Mouse (Mus musculus) spleen, adult 2 months (tissue): ENCODE data around the gene Tspan31. TPM values are rescaled to one million over a fixed set of nuclear protein-coding genes. Genes with fewer than 3 reads are reported as not detected.
A peak's percentile ranks its signal among the peaks of the same experiment; 100 is the strongest.

Experiments used
- DNase-seq, 2 experiments: peaks; one replicate each; pipeline versions ENCODE4 v3.0.0 to v3.0.0-alpha.2; 2012 to 2021; ENCODE audit warnings: low spot score in 2 of 2, low read depth in 1 of 2
- H3K27ac ChIP-seq: fragments of 200-500 bp; 2 replicates; pipeline ENCODE4 v1.5.1; 2012; ENCODE audit warnings: low read length, inconsistent platforms; ENCODE audit not compliant: insufficient read depth
- H3K27me3 ChIP-seq: fragments of 200-500 bp; 2 replicates; pipeline ENCODE4 v1.6.1; 2012; ENCODE audit warnings: mild to moderate bottlenecking, moderate library complexity, low read length, inconsistent platforms; ENCODE audit not compliant: control insufficient read depth, insufficient read depth
- H3K36me3 ChIP-seq: fragments of 200-500 bp; 2 replicates; pipeline ENCODE4 v1.6.1; 2012; ENCODE audit warnings: mild to moderate bottlenecking, low read length, inconsistent platforms; ENCODE audit not compliant: control insufficient read depth, insufficient read depth
- H3K4me1 ChIP-seq: fragments of 200-500 bp; 2 replicates; pipeline ENCODE4 v1.6.1; 2011; ENCODE audit warnings: inconsistent platforms; ENCODE audit not compliant: control insufficient read depth, insufficient read depth, insufficient read length
- H3K4me3 ChIP-seq: fragments of 200-500 bp; 2 replicates; pipeline ENCODE4 v1.5.1; 2011; ENCODE audit warnings: mild to moderate bottlenecking, inconsistent platforms; ENCODE audit not compliant: insufficient read depth, insufficient read length; ENCODE audit errors: extremely low read depth
- CTCF ChIP-seq: fragments of 200-500 bp; IDR thresholded peaks from 2 replicates; pipeline ENCODE4 v1.5.1; 2011; ENCODE audit warnings: mild to moderate bottlenecking, inconsistent platforms; ENCODE audit not compliant: insufficient read depth, insufficient read length, insufficient replicate concordance; ENCODE audit errors: extremely low read depth
- POLR2A ChIP-seq: fragments of 200-500 bp; IDR thresholded peaks from 2 replicates; pipeline ENCODE4 v1.6.1; 2011; ENCODE audit warnings: low read depth, low read length, inconsistent platforms
- WGBS: fragments of 180-500 bp; shearing (Covaris S2); methylation state at CpG from one replicate; pipeline ENCODE4 v1.1.7; 2018; 5-methylcytosine and 5-hydroxymethylcytosine counted together
- polyA plus RNA-seq: library from polyadenylated mRNA; depleted of rRNA; stranded (reverse); fragments of >200 nt; gene quantifications from 2 replicates; pipeline ENCODE4 v1.2.3, GENCODE M21; 2012; rRNA removed

Tspan31 gene
- 29.9 and 32.4 TPM in 2 replicates for polyA plus RNA-seq

GRCm38 (mm10) chr10:127070190-127071121 is at the start of gene Tspan31:
Gene Tspan31, minus strand, starts transcription at chr10:127070264.
- Histone ChIP-seq H3K4me1 (peaks cover 4% of the 10 kb centered on the region; the same call in 1 of the 2 replicates), H3K27me3 (no peaks in the 10 kb centered on the region)
- WGBS: 1% methylated on average over 36 of the region's 36 CpGs

GRCm38 (mm10) chr10:127119229-127119628 is 49.2 kb upstream of the Tspan31 start:
- no peaks in the 10 kb centered on the region for H3K27me3 ChIP-seq
- H3K4me3 ChIP-seq: no peak overlapping the region
- no peak overlapping the region for H3K27ac ChIP-seq
- DNase-seq: no peak
- H3K36me3 ChIP-seq: peaks cover 17% of the 10 kb centered on the region
- peaks cover 3% of the 10 kb centered on the region; the same call in 1 of the 2 replicates for H3K4me1 ChIP-seq
- WGBS: 96% methylated on average over 10 of the region's 10 CpGs
- TF ChIP-seq POLR2A (no peak), CTCF (no peak)

More at GRCm38 (mm10) chr10:127070190-127071121, at the start of gene Tspan31:
- Histone ChIP-seq H3K4me3 (peak within 1 kb of the TSS; percentile 63), H3K27ac (no peak within 1 kb of the TSS; the same call in 1 of the 2 replicates), H3K36me3 (peaks cover 8% of the 10 kb centered on the region)
- TF ChIP-seq POLR2A: no peak
- TF ChIP-seq CTCF: no peak
- DNase-seq: peak; percentile 59 to 62

GRCm38 (mm10) chr10:127118470-127118869 is 48.4 kb upstream of the Tspan31 start:
- H3K4me1 ChIP-seq: peaks cover 3% of the 10 kb centered on the region; the same call in 1 of the 2 replicates

GRCm38 (mm10) chr10:127115068-127115467 is 45.0 kb upstream of the Tspan31 start:
- Histone ChIP-seq H3K36me3 (peaks cover 17% of the 10 kb centered on the region), H3K4me1 (no peaks in the 10 kb centered on the region), H3K27ac (no peak overlapping the region), H3K27me3 (no peaks in the 10 kb centered on the region), H3K4me3 (no peak overlapping the region)
- 60% methylated on average over 2 of the region's 2 CpGs for WGBS
- DNase-seq: no peak
- TF ChIP-seq POLR2A (no peak), CTCF (no peak)

More at GRCm38 (mm10) chr10:127118470-127118869, 48.4 kb upstream of the Tspan31 start:
- Histone ChIP-seq H3K36me3 (peaks cover 17% of the 10 kb centered on the region), H3K27ac (no peak overlapping the region), H3K4me3 (no peak overlapping the region), H3K27me3 (no peaks in the 10 kb centered on the region)
- TF ChIP-seq POLR2A (no peak), CTCF (no peak)
- no peak for DNase-seq
- WGBS: 93% methylated on average over 11 of the region's 11 CpGs

- 71% methylated on average over 11 of the region's 11 CpGs for WGBS
- no peak for DNase-seq
- H3K4me1 ChIP-seq: no peaks in the 10 kb centered on the region
- H3K27ac ChIP-seq: no peak overlapping the region
- peaks cover 17% of the 10 kb centered on the region for H3K36me3 ChIP-seq
- H3K4me3 ChIP-seq: no peak overlapping the region
- no peaks in the 10 kb centered on the region for H3K27me3 ChIP-seq
- no peak for TF ChIP-seq CTCF
- TF ChIP-seq POLR2A: no peak
These were observed 44.3 kb upstream of the Tspan31 start for GRCm38 (mm10) chr10:127114408-127114807.

- Histone ChIP-seq H3K36me3 (no peaks in the 10 kb centered on the region; the same call in none of the 2 replicates), H3K27ac (no peak overlapping the region), H3K27me3 (no peaks in the 10 kb centered on the region), H3K4me3 (no peak overlapping the region), H3K4me1 (peaks cover 9% of the 10 kb centered on the region; the same call in 1 of the 2 replicates)
- 60% methylated on average over 15 of the region's 15 CpGs for WGBS
- DNase-seq: no peak
- TF ChIP-seq CTCF: no peak
These were observed 41.2 kb upstream of the Tspan31 start for GRCm38 (mm10) chr10:127111001-127111887.
